Mouse (Mus musculus) midbrain, embryonic 12.5 days (tissue): ENCODE measurements around the gene Fez2. TPM values are rescaled to one million over a fixed set of nuclear protein-coding genes. Genes with fewer than 3 reads are reported as not detected.

Experiments
- ATAC-seq: fragments of 200-750 bp; cut with Nextera tagmentation; 2 replicates; pipeline ENCODE4 v1.8.0; 2017; ENCODE audit warnings: low read depth, moderate TSS enrichment, moderate library complexity; ENCODE audit not compliant: low FRiP score
- H3K27ac ChIP-seq: fragments of 300-500 bp; sonication (generic); replicated peaks from 2 replicates; pipeline ENCODE4 v1.5.1; 2016; ENCODE audit warnings: mild to moderate bottlenecking
- H3K27me3 ChIP-seq: fragments of 300-500 bp; sonication (generic); 2 replicates; pipeline ENCODE4 v1.6.1; 2016; ENCODE audit warnings: mild to moderate bottlenecking
- H3K36me3 ChIP-seq: fragments of 300-500 bp; sonication (generic); 2 replicates; pipeline ENCODE4 v1.6.1; 2016
- H3K4me1 ChIP-seq: fragments of 300-500 bp; sonication (generic); 2 replicates; pipeline ENCODE4 v1.6.1; 2016
- H3K4me2 ChIP-seq: fragments of 300-500 bp; sonication (generic); replicated peaks from 2 replicates; pipeline ENCODE4 v1.6.1; 2016; ENCODE audit warnings: mild to moderate bottlenecking, moderate library complexity
- H3K4me3 ChIP-seq: fragments of 300-500 bp; sonication (generic); 2 replicates; pipeline ENCODE4 v1.5.1; 2016; ENCODE audit warnings: mild to moderate bottlenecking
- H3K9ac ChIP-seq: fragments of 300-500 bp; sonication (generic); replicated peaks from 2 replicates; pipeline ENCODE4 v1.6.1; 2016; ENCODE audit warnings: mild to moderate bottlenecking, moderate library complexity
- H3K9me3 ChIP-seq: fragments of 300-500 bp; sonication (generic); 2 replicates; pipeline ENCODE4 v1.6.1; 2016; ENCODE audit warnings: mild to moderate bottlenecking
- WGBS: fragments of 180-500 bp; shearing (Covaris S2); methylation state at CpG from one replicate; pipeline ENCODE4 v1.1.7; 2016; 5-methylcytosine and 5-hydroxymethylcytosine counted together
- polyA plus RNA-seq: library from polyadenylated mRNA; unstranded; fragments of >200 nt; fragmentation: Nextera tagmentation; extraction: Ambion mirVana; gene quantifications from 2 replicates; pipeline ENCODE4 v1.2.1, GENCODE M21; 2016

The Fez2 gene
- polyA plus RNA-seq, 1 experiment from 2014 or later = 43.7 TPM

DNA sequence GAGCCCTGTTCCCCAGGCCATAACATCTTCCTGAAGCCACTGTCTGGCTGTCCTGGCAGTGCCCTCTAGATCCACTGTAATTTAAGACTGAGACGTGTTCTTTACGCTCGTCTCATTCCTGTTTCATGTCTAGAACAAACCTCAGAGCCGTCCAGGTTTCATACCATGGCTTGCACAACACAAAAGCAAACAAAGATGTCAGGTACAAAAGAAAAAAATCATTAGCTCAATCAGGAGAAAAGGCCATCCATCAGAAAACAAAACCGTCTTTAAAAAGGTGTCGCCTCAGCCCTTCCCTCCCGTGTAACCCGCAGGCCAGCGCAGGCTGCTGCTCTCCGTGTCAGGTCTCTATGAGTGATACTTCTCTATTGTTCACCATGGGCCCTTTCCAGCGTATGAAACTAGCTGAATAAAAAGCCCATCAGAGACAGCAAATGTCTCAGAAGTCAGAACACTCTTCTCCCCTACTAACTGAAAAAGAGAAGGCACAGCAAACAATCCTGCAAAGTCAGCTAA, 38.2 kb downstream of the Fez2 start:
- 89% methylated on average over 11 of the region's 11 CpGs for WGBS
- Histone ChIP-seq H3K36me3 (peaks cover 19% of the 10 kb centered on the region; the same call in 1 of the 2 replicates), H3K27me3 (no peaks in the 10 kb centered on the region), H3K4me1 (no peaks in the 10 kb centered on the region), H3K9ac (no peak overlapping the region), H3K4me2 (no peak overlapping the region), H3K4me3 (no peak overlapping the region), H3K27ac (no peak overlapping the region), H3K9me3 (no peaks in the 10 kb centered on the region)
- no peak for ATAC-seq

DNA sequence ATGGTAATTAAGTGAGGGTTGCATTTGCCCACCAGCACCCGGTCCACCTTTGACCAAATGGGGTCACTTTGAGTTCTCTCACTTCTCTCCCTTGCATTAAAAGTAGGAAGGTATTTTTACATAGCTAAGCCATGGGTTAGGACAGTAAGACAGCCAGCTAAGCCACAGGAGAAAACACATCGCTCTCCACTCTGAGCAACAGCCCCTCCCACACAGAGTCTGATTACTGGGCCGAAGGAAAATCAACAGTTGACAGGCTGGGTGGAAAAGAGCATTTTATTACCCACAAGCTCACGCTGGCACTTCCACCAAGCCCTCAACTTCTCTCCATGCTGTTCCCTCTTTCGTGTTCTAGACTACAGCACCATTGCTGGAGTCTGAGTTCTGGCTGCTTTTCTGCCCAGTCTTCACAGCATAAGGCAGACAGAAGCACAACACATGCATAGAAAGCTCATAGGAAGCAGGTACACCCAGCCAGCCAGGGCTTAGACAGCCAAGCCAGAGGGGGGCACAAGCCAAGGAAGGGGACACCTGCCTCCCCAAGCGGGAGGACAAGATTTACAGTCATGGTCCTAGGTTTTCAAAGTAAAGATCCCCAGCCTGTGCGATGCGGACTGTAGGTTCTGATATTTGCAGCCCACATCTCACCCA, 38.7 kb downstream of the Fez2 start:
- H3K4me1 ChIP-seq = no peaks in the 10 kb centered on the region
- H3K4me3 ChIP-seq = no peak overlapping the region
- H3K36me3 ChIP-seq = peaks cover 20% of the 10 kb centered on the region
- H3K9me3 ChIP-seq = no peaks in the 10 kb centered on the region
- H3K27me3 ChIP-seq = no peaks in the 10 kb centered on the region
- H3K9ac ChIP-seq = no peak overlapping the region
- H3K27ac ChIP-seq = no peak overlapping the region
- ATAC-seq = no peak
- no peak overlapping the region for H3K4me2 ChIP-seq
- 91% methylated on average over 8 of the region's 8 CpGs for WGBS

- Histone ChIP-seq H3K9ac (no peak overlapping the region), H3K4me2 (no peak overlapping the region), H3K36me3 (peaks cover 28% of the 10 kb centered on the region), H3K27ac (no peak overlapping the region), H3K9me3 (no peaks in the 10 kb centered on the region), H3K4me1 (no peaks in the 10 kb centered on the region), H3K27me3 (no peaks in the 10 kb centered on the region), H3K4me3 (no peak overlapping the region)
- 79% methylated on average over 8 of the region's 8 CpGs for WGBS
- ATAC-seq = no peak
These were observed 41.4 kb downstream of the Fez2 start for GRCm38 (mm10) chr17:78376587-78376986.

- no peak for ATAC-seq
- no peak overlapping the region for H3K4me2 ChIP-seq
- 46% methylated on average over 10 of the region's 10 CpGs for WGBS
- peaks cover 37% of the 10 kb centered on the region for H3K36me3 ChIP-seq
- no peak overlapping the region for H3K27ac ChIP-seq
- H3K4me1 ChIP-seq = no peaks in the 10 kb centered on the region
- H3K9ac ChIP-seq = no peak overlapping the region
- no peaks in the 10 kb centered on the region for H3K27me3 ChIP-seq
- H3K9me3 ChIP-seq = no peaks in the 10 kb centered on the region
- no peak overlapping the region for H3K4me3 ChIP-seq
These were observed 43.2 kb downstream of the Fez2 start for GRCm38 (mm10) chr17:78374756-78375155.

GRCm38 (mm10) chr17:78373849-78374248, 44.1 kb downstream of the Fez2 start:
- peaks cover 44% of the 10 kb centered on the region for H3K36me3 ChIP-seq
- no peak overlapping the region for H3K27ac ChIP-seq
- no peak overlapping the region for H3K9ac ChIP-seq
- H3K4me1 ChIP-seq = no peaks in the 10 kb centered on the region
- H3K4me2 ChIP-seq = no peak overlapping the region
- H3K9me3 ChIP-seq = no peaks in the 10 kb centered on the region
- no peaks in the 10 kb centered on the region for H3K27me3 ChIP-seq
- no peak for ATAC-seq
- H3K4me3 ChIP-seq = no peak overlapping the region
- WGBS = 94% methylated on average over 8 of the region's 8 CpGs

- 89% methylated on average over 6 of the region's 6 CpGs for WGBS
- no peak overlapping the region for H3K27ac ChIP-seq
- H3K27me3 ChIP-seq = no peaks in the 10 kb centered on the region
- no peaks in the 10 kb centered on the region for H3K4me1 ChIP-seq
- H3K9ac ChIP-seq = no peak overlapping the region
- peaks cover 40% of the 10 kb centered on the region for H3K36me3 ChIP-seq
- no peak overlapping the region for H3K4me3 ChIP-seq
- no peaks in the 10 kb centered on the region for H3K9me3 ChIP-seq
- no peak for ATAC-seq
- no peak overlapping the region for H3K4me2 ChIP-seq
These were observed 44.8 kb downstream of the Fez2 start for GRCm38 (mm10) chr17:78373174-78373573.

DNA sequence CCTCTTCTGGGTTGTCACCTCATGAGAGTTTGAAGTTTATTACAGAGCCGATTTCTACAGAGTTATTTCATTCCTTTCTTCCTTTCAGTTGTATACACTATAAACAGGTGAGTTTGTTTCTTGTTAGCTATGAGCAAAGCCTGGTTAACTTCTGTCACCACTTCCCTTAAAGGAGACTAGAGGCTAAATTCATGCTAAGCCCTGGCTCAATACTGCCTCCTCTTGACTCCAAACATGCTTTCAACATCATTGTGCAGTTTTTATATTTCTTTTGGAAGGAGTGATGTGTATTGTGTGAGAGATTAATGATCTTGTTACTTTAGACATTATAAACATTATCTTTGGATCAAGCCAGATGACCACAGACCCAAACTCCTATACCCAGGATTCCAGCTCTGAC, 47.5 kb downstream of the Fez2 start:
- no peaks in the 10 kb centered on the region for H3K27me3 ChIP-seq
- H3K9me3 ChIP-seq = no peaks in the 10 kb centered on the region
- peaks cover 43% of the 10 kb centered on the region for H3K36me3 ChIP-seq
- no peak overlapping the region for H3K4me2 ChIP-seq
- 94% methylated on average over 1 of the region's 1 CpGs for WGBS
- H3K27ac ChIP-seq = no peak overlapping the region
- H3K4me1 ChIP-seq = no peaks in the 10 kb centered on the region
- no peak overlapping the region for H3K9ac ChIP-seq
- no peak overlapping the region for H3K4me3 ChIP-seq
- no peak for ATAC-seq

DNA sequence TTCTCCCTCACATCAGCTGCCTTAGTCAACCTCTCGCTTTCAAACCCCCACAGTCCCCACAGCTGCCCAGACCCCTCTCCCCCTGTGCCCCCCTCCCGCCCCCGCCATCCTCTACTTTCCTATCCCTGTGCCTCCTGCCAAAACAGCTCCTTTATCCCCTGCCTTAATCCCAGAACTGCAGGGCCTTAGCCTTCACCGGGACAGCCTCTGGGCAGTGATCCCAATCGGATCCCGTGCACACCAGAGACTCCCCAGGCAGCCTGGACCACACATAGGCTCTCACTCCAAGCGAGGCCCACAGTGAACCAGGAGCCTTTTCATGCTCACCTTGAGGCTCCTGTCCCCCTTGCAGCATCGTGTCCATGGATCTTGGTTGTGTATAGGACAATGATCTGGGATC, 49.5 kb downstream of the Fez2 start:
- Histone ChIP-seq H3K4me3 (no peak overlapping the region), H3K4me1 (no peaks in the 10 kb centered on the region), H3K27ac (no peak overlapping the region), H3K9me3 (no peaks in the 10 kb centered on the region), H3K9ac (no peak overlapping the region), H3K4me2 (no peak overlapping the region), H3K27me3 (no peaks in the 10 kb centered on the region), H3K36me3 (peaks cover 38% of the 10 kb centered on the region)
- ATAC-seq = peak; percentile 62
- 66% methylated on average over 8 of the region's 8 CpGs for WGBS

- no peak overlapping the region for H3K4me2 ChIP-seq
- H3K27ac ChIP-seq = no peak overlapping the region
- WGBS = 89% methylated on average over 7 of the region's 7 CpGs
- H3K9ac ChIP-seq = no peak overlapping the region
- no peak overlapping the region for H3K4me3 ChIP-seq
- no peaks in the 10 kb centered on the region for H3K4me1 ChIP-seq
- peaks cover 31% of the 10 kb centered on the region for H3K36me3 ChIP-seq
- H3K9me3 ChIP-seq = no peaks in the 10 kb centered on the region
- no peak for ATAC-seq
- H3K27me3 ChIP-seq = no peaks in the 10 kb centered on the region
These were observed 51.9 kb downstream of the Fez2 start for GRCm38 (mm10) chr17:78366070-78366469.

DNA sequence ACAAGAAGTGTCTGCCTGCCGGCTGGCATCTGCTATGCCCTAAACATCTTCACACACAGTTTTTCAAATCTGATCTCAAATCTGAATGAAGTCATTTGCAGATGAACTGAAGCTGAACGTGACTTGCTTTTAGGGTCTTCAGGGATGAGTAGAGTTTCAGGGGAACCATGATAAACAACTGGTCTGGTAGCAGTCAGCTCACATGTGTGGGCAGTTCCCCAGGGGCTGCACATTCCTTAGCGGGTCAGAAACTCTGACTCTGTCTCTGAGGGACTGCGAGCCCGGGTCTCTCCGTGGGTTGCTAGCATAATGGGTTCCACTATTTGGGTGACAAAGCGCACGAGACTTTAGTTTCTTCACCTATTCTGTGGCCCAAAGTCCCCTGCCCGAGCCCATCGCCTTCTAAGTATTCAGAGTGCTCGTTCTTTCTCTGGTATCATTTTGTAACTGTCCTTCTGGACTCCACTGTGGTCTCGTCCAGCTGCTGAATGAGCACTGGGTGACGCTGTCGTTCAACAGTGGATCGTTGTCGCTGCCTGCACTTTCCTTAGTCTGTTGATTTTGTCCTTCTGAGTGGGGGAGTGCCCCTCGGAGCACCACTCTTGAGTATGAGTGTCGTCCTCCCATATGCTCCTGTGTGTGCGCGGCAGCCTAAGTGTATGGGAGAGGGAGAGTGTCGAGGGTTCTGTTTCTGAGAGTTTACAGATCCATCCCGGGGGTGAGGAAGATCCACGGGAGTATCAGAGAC, 53.2 kb downstream of the Fez2 start:
- Histone ChIP-seq H3K36me3 (peaks cover 25% of the 10 kb centered on the region), H3K4me2 (no peak overlapping the region), H3K4me1 (no peaks in the 10 kb centered on the region), H3K4me3 (no peak overlapping the region), H3K9me3 (no peaks in the 10 kb centered on the region), H3K27ac (no peak overlapping the region), H3K9ac (no peak overlapping the region), H3K27me3 (no peaks in the 10 kb centered on the region)
- ATAC-seq = no peak
- WGBS = 90% methylated on average over 23 of the region's 23 CpGs

DNA sequence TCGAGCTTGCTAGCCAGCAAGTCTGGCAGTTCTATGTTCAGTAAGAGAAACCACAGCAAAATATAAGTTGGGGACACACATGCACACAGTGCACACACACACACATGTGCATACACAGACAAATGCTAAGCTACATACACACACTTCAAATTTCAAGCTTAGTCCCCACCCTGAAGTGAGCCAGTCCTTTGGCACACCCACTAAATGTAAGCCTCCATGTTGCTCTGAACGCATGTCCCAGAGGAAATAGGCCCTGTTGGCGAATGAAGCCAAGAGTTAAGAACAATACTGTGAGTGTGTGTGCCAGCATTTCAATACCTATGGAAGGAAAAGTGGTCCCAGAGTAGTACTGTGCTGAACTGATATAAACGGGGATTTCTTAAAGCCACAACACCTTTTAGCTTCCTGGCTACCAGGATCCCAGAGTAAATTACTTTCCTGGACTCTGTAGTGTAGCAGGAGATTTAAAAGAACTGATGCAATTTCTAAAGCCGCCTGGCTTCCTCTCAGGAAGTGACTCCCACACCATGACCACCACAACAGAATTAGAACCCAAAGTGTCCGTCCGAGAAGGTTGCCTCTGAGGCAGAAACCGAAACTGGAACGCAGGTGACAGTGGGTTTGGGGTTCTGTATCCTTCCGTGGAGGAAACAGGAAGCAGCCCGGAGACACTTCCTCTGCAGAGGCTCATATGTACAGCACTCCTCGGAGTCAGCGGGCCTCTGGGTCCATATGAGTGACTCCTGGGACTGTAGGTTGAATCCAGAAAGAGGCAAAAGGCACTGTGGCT, 55.8 kb downstream of the Fez2 start:
- WGBS = 86% methylated on average over 13 of the region's 13 CpGs
- H3K4me2 ChIP-seq = no peak overlapping the region
- no peak for ATAC-seq
- H3K27me3 ChIP-seq = no peaks in the 10 kb centered on the region
- H3K4me1 ChIP-seq = no peaks in the 10 kb centered on the region
- H3K9me3 ChIP-seq = no peaks in the 10 kb centered on the region
- H3K9ac ChIP-seq = no peak overlapping the region
- no peak overlapping the region for H3K4me3 ChIP-seq
- no peak overlapping the region for H3K27ac ChIP-seq
- H3K36me3 ChIP-seq = peaks cover 5% of the 10 kb centered on the region

- H3K4me3 ChIP-seq = no peak overlapping the region
- no peaks in the 10 kb centered on the region for H3K36me3 ChIP-seq
- no peak overlapping the region for H3K27ac ChIP-seq
- H3K4me1 ChIP-seq = peaks cover 10% of the 10 kb centered on the region
- no peaks in the 10 kb centered on the region; the same call in 1 of the 2 replicates for H3K27me3 ChIP-seq
- H3K9ac ChIP-seq = no peak overlapping the region
- no peak for ATAC-seq
- H3K4me2 ChIP-seq = no peak overlapping the region
- no peaks in the 10 kb centered on the region for H3K9me3 ChIP-seq
- WGBS = 77% methylated on average over 7 of the region's 7 CpGs
These were observed 59.7 kb downstream of the Fez2 start for GRCm38 (mm10) chr17:78358251-78358726.
